Mouse (Mus musculus): ENCODE data around the gene Gria2.

Gria2 gene

DNA sequence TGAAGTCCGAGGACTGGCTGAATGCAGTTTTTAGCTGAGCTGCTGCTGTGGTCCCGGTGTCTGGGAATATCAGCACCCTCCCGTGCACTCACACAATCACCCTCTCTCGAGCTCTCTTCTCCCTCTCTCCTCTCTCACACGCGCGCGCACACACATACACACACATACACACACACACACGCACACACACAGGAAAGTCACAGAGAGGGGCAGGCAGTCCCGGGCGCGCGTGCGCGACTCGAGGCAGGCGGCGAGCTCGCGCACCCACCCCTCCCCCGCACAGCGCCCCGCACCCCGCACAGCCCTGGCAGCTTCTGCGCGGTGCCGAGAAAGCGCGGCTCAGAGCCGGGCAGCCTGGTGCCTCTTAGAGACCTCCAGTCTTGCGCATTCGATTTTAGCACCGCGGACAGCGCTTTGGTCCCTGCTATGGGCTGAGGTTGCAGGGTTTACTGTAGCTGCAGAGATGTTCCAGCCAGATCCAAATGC lies at the start of gene Gria2:
Gene Gria2 (minus strand): TSS at position 240 of the 486 bp plus-strand sequence.
- peak; percentile 81 for DNase-seq (ENCODE audit: low read depth, low spot score)

DNA sequence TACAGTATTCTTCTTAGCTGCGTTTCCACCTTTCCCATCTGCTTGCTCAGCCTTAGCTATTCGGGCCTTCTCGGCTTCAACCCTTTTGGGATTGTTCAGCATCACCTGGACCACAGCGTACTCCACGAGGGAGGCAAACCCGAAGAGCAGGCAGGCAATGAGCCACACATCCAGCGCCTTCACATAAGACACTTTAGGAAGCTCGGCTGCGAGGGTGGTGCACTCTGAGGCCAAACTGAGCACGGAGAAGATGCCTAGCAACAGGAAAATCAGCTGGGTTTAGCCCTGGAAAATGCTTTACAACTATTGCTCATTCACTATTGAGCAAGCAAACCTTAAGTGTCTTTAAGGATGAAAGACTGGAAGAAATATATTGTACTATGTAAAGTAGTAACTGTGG lies 48.3 kb upstream of the Gria2 start:
- DNase-seq (ENCODE audit: low read depth, low spot score) = no peak

DNA sequence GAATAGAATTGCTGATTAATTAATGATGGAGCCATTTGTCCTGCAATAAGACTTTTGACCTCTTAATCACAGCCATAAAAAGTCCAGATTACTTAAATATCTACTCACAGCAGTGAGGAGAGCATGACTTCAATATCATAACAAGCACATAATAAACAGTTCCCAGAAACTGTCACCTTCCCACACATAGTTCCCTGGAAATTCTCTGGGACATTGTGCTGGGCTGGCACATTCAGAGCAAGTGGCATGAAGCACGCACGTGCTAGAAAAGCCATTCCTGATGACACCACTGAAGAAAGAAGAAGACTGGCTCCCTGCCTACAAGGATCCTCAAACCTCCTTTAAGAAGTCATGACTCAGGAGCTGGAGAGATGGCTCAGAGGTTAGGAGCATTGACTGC lies 43.0 kb upstream of the Gria2 start:
- peak; percentile 24 for DNase-seq (ENCODE audit: low read depth, low spot score)

DNA sequence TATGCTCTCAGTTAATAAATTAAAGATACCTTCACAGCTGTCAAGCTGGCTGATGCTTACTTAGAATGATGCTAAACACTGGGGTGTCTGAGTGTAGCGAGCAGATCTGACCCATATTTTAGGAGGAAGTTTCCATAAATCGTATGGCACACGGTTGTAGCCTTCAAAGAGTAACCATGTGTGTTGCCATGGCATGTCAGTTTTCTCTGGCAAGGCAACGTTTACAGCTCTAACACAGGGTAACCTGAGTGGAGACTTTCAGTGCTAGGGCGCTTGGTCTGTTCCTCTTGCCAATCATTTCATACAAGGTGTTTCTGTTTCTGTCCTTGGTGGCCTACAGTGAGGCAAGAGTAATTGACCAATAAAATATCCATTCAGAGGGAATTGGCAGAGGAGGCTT lies 37.2 kb upstream of the Gria2 start:
- DNase-seq (ENCODE audit: low read depth, low spot score) = no peak

DNA sequence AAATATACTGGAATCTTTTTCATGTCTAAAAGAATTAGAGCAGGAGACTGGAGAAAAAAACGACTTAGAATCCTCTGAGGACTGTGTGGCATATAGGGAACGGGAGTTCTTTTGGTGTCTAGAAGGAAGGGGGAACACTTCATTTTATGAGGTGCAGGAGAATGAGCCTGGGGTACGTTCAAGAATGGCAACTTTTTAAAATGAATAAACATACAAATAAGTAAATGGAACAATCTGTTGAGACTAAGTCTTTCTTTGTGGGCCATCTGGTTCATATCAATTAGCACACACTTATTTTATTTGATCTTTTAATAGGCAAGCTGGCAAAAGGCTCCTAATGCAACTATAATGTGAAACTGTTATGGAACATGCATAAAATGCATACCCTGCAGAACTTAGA lies 34.9 kb upstream of the Gria2 start:
- no peak for DNase-seq (ENCODE audit: low read depth, low spot score)

DNA sequence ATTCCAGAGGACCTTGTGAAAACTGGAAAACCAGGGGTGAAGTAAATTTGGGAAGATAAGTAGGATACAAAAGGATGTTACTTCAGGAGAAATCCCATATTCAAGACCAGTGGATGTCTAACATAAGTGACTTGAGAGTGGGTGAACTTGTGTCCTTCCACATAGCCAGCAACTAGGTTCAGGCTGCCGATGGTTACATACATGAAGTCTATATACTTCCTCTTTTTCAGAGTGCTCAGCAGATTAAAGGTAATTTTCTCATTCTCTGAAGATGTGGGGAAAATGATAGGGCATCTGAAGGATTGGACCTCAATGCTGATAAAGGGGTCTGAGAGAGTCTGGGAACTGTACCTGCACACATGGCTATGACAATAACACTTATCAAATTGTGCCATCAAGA lies 21.3 kb upstream of the Gria2 start:
- no peak for DNase-seq (ENCODE audit: low read depth, low spot score)

DNA sequence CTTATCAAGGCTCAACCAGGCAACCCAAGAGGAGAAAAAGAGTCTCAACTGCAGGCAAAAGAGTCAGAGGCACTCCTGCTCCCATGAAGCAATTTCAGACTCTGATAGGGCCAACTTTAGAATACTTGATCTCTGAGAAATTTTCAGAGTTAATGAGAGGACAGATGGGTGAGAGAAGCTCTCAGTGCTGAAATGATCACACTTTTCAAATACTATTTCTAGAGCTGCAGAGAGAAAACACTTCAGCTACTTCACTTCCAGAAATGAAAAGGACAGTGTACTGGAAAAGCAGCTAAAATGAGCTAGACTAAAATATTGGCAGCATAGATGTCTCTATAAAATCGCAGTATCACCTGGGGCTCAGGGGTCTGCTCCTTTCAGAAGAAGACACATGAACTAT lies 16.0 kb upstream of the Gria2 start:
- DNase-seq (ENCODE audit: low read depth, low spot score) = no peak

DNA sequence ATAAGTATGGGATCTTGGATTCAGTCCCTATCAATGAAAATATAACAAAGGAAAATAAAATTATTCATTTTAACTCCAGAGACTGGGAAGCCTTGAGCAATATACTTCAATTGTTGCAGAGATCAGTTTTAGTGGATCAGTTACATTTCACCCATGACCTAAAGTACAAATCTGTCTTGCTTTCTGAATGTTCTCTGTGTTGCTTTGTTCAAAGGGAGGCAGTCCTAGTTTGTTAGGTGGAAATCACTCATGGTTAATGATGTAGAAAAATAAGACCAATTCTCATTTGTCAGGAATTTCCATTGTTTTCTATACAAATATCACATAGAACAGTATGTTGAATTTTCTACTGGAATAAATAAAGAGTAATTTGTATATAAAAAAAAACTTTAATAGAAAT lies 11.1 kb upstream of the Gria2 start:
- no peak for DNase-seq (ENCODE audit: low read depth, low spot score)

DNA sequence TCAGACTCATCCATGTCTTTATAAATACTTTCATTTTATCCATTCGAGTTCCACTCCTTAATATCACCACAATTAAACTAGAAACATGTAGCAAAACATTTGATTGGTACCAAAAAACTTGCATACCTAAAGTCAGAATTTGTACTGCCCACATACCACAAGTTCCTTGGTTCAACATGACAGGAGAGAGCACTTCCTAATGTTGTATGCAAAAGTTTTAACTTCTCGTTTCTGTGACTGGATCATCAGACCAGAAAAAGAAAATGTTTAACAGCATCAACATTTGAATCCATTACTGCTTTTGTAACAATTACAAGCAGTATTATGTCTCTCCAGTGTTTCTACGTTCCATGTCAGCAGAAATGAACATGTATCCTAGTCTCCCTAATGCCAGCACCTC lies 9.6 kb upstream of the Gria2 start:
- no peak for DNase-seq (ENCODE audit: low read depth, low spot score)

DNA sequence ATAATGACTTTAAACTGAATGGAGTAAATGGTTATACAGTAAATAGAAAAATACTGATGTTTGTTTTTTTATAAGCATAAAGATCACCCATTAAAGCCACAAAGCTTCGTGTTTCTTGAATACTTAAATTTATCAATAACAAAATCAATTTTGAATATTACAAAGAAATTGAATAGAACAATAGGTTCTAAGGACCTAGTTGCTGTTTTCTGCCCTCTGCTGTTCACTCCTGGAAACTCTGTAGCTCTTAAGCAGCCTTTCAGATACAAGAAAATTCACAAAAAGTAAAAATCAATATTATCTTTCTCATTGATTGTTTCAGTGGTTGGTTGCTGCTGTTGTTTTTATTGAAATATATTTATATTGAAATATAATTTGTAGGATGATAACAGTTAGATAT lies 2.7 kb upstream of the Gria2 start:
- DNase-seq (ENCODE audit: low read depth, low spot score) = no peak

DNA sequence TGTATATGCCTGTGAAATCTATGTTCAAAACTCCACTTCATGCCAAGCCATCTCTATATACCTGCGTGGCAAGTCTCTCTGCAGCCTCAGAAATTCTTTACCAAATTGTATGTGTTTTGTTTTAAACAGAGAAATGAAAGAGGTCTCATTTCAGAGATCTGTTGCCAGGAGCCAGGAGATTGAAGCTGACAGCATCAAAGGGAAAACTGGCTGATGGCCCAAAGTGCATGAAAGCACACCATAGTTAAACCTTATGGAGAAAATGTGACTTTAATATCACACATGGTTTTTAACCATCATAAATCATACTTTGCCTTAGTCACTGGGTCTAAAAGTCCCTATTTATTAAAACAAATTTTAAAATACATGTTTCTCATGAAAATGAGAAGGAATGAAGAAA lies 1.2 kb upstream of the Gria2 start:
- no peak for DNase-seq (ENCODE audit: low read depth, low spot score)

DNA sequence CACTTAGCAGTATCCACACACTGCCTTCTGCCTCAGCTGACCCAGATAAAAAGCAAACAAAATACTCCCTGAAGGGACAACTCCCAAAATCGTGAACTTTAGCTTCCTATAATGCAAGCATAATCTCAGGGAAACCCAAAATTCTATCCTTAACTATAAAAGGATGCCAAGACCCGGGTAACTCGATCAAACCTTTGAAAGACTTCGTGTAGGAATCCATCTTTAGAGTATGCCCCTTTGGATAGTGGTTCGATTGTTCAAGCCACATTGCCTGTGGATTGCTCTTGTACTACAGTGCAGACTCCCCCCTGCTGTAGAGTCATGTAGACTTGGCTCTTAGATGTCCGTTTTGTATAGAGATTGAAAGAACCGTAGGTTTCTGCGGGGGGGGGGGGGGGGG lies 576 bp upstream of the Gria2 start:
- no peak for DNase-seq (ENCODE audit: low read depth, low spot score)

DNA sequence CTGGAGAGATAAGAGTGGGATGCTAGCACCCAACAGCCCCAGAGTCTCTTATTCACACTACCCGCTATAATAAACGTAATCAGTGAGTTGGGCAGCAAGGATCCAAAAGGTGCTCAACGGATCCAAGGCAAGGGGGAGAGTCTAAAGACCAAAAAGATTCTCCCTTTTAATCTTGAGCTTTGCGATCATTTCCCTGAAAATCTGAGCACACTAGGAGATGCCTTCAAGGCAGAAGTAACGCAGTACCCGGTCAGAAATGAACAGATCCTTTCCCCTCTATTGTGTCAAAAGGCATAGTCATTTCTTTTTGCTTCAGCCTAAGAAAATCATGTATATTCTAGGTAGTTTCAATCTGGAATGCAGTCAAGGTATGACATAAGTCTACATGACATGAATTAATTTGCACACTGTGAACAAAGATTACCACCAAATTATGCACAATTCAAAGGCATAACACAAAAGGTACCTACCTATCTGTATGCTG lies 766 bp downstream of the Gria2 start:
- DNase-seq (ENCODE audit: low read depth, low spot score) = no peak

DNA sequence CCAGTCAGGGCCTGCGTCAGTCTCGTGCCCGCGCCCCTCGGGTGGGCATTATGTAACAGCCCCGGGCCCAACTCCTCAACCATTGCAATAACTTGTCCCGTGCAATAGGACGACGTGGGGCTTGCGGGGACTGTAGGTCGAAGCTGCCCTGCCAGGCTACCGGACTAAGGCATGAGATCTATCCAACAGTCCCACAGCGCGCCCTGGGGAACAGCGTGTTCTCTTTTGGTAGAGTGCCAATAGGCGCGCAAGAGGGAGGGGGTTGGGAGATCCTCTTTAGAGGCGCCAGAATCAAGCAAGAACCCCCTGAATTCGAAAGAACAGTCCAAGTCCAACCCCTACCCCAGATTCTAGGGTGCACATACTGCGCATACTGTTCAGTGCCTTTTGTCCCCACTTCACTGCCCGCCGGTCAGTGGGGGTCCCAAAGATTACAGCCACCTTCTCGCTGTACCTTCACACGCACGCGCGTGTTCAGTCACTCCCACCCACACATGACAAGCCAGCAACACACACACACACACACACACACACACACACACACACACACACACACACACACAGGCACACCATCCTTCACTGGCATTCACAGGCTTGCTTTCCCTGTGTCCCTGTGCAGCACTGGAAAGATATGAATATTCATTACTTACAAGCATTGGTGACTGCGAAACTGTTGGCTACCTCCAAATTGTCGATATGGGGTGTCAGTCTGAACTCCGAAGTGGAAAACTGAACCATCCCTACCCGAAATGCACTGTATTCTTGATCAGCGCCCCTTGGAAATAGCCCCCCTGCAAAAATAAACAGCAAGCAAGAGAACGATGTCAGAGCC lies 1.4 kb downstream of the Gria2 start:
- DNase-seq (ENCODE audit: low read depth, low spot score) = no peak

DNA sequence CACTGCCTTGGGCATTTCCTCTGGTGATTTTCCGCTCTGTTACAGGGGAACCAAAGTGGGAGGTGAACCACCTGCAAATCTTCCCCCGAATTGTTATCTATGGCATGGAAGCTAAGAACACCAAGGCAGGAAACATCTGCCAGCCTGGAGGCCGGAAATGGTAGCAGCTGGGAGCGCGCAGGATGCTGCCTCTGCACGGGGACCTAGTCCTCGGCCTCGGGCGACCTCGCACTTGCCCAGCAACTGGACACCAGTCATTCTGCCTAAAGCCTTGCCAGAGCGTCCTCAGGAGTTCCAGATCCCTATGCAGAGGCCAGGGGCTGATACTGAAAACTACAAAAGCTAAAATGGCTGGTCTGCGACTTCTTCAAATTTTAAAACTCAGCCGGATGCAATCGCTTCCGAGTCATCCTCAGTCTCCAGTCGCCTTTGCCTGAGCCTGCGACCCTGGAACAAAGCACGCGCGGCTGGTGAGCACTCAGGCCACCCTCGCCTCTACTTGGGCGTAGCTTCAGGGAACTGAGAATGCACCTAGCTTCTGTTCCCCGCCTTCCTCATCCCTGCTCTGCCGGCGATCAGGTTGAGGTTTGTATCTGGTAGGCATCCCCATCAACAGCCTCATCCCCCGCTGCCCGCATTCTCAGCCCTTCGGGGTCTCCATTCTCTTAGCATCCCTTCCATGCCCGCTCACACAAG lies 2.2 kb downstream of the Gria2 start:
- no peak for DNase-seq (ENCODE audit: low read depth, low spot score)

DNA sequence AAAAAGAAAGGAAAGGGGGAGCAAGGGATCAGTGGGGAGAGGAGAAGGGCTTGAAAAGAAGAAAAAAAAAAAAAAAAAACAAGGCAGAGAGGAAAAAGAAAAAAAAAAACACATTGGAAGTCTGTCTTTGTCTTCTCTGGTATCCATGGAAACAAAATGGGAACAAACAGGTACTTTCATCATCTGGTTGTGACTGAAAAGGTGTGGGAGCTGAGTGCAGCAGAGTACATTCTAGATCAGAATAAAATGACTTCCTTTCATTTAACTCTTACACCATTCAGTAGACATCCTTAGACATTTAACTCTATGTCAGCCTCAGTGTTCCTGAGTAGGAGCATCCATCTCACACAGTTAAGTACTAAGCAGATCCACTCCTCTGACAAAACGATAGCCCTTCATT lies 4.7 kb downstream of the Gria2 start:
- no peak for DNase-seq (ENCODE audit: low read depth, low spot score)

DNA sequence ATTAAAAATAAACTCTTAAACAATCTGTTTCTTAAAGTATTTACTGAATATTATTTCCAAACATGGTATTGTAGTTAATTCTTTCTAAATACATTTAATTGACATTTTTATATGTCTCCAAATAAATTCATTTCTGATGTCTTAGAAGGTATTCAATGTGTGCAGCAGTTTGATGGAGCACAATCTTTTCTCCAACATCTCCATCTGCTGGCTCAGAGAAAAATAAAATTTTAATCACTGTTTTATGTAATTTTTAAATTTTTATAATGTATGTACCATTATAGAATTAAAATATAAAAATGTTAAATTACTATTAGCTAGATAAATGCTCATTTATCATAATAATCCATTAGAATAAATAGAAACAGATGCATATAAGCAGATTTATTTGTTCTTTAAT lies 5.9 kb downstream of the Gria2 start:
- DNase-seq (ENCODE audit: low read depth, low spot score) = no peak

DNA sequence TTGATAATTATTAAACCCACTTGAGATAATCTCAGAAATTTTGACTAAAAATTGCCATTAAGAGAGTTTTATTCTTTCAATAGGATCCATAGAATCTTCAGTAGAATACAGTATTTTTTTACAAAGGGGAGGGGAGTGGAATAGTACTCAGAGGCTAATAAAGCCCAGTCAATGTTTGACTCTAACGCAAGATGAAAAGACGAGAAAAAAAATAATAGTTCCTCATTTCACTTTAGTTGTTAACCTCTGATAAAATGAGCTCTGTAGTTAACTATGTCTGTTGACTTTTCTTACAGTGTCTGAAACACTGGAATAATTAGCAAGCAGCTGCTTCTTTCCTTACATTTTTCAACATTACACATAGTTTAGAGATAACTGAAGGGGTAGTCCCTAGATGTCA lies 7.4 kb downstream of the Gria2 start:
- no peak for DNase-seq (ENCODE audit: low read depth, low spot score)

DNA sequence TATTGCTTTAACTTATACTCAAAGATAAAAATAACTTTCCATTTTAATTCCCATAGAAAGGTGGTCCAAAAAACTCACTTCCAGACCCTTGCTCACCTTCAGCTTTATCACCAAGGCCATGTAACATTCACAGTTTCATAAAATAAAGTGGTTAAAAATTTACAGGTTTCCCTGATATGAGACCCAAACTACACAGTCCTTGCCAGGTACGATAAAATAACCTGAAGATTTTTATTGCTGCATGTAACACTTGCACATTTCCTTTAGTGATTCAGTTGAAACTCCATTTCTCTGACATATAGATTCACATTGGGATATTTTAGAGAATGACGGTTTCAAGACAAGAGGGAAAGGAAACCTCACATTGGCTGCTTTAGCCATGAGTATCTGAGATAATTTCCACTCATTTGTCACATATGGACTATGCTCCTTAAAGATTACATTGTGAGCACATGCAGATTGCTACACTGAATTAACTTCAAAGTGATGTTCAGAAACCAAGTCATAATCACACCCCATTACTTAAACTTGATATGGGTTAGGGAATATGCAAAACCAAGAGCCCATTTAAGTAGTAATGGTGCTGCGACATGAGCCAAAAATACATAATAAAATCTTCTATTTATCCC lies 15.4 kb downstream of the Gria2 start:
- DNase-seq (ENCODE audit: low read depth, low spot score) = no peak

DNA sequence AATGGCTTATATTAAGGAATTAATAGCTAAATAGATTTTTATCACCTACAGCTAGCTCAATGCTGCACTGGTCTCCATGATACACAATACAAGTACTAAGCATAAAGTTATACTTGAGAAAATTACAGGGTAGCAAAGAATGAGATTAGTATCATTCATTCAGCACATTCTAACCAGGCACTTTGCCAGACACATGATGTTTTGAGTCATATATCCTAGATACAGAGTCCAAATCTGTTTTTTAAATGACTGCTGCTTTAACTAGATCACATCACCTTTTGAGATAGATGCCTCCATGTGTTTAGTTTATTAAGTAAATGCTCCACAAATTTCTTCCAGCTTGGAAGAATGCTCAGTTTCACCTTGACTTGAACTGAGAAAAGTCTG lies 21.5 kb downstream of the Gria2 start:
- no peak for DNase-seq (ENCODE audit: low read depth, low spot score)

DNA sequence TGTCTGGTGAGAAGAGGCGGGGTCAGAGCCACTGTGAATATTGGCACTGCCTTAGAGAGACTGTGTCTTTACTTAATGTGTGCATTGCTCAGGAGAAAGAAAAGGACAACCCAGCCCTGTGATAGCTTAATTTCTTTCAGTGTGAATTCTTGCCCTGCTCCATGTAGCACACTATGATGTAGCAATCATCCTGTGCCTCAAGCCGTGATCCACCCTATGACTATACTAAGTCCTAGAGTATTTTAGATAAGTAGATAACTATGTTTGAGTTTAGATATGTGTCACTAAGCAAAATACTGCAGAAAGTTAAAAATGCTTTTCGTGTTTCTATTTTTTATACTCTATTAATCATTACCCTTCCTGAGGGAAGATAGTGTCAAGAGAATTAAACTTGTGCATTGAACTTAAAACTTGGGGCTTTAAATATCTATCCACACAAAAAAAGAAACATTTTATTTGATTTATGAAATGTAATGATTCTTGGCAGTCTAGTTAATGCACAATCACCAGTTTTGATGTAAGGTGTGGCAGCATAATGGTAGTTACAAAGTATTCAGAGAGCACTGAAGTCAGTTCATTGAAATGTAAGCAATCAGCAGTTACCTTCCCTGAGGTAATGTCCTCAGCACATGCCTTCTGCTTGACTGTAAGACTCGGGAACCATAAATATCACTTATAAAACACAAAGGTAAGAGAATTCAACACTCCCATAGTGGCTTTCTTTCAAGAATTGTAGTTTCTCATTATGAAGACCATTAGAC lies 22.1 kb downstream of the Gria2 start:
- no peak for DNase-seq (ENCODE audit: low read depth, low spot score)

DNA sequence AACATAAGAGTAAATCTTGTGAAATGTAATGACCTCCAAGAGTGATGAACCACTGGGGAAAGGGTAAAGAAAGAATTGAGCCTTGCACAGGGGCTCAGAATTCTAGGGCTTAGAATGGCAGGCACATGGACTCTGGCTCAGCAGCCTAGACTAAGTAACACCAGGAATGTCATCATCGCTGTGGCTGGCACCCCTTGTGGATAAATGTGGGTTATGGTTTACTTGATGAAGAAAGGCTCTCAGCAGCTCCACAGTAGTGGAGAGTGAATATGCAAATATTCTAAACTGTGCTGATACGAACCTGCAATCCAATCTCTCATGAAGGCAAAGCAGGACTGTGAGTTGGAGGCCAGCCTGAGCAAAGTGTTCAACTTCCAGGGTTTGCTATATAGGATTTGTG lies 26.0 kb downstream of the Gria2 start:
- no peak for DNase-seq (ENCODE audit: low read depth, low spot score)
